Mouse (Mus musculus): ENCODE data around the gene Map2k3.

Map2k3 gene

DNA sequence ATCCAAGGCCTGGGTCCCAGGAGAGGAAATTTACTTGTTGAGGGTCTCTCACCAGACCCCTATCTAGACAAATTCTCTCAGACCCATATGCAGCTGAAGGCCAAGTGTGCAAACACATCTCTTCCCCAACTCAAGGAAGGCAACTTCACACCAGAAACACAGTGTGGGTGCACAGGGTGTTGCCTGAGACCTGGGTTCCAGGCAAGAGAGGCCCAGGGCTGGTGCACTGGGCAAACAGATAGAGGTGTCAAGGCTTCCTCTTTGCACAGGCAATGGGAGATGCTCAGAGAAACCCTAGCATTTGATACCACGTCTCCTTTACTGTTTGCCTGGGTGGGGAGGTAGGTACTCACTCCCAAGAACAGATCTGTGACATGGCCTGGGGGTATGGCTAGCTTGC lies 6.9 kb upstream of the Map2k3 start:
- DNase-seq (ENCODE audit: low read depth): no peak

DNA sequence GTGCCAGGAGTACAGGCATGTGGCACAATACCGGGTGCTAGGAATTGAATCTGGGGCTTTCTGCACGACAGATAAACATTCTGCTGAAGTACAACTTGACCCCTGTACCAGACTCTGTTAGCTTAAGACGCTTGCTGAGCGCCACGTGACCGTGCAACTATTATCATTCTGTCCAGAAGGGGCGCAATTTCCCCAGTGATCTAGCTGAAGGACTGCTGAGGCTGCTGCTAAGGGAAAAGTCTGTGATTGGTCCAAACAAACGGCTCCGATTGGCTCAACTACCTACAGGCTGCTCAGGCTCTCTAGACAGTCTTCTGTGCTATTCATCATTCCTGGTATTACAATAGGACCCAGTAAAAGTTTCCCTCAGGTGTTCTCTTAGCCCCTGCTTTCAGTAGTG lies 4.6 kb upstream of the Map2k3 start:
- DNase-seq (ENCODE audit: low read depth): peak; percentile 95

- DNase-seq (ENCODE audit: low read depth): no peak
These were observed 1.0 kb upstream of the Map2k3 start for GRCm38 (mm10) chr11:60930724-60931281.

- no peak for DNase-seq (ENCODE audit: low read depth)
These were observed 458 bp upstream of the Map2k3 start for GRCm38 (mm10) chr11:60931282-60931868.

- DNase-seq (ENCODE audit: low read depth): no peak
These were observed 729 bp downstream of the Map2k3 start for GRCm38 (mm10) chr11:60932503-60933020.

DNA sequence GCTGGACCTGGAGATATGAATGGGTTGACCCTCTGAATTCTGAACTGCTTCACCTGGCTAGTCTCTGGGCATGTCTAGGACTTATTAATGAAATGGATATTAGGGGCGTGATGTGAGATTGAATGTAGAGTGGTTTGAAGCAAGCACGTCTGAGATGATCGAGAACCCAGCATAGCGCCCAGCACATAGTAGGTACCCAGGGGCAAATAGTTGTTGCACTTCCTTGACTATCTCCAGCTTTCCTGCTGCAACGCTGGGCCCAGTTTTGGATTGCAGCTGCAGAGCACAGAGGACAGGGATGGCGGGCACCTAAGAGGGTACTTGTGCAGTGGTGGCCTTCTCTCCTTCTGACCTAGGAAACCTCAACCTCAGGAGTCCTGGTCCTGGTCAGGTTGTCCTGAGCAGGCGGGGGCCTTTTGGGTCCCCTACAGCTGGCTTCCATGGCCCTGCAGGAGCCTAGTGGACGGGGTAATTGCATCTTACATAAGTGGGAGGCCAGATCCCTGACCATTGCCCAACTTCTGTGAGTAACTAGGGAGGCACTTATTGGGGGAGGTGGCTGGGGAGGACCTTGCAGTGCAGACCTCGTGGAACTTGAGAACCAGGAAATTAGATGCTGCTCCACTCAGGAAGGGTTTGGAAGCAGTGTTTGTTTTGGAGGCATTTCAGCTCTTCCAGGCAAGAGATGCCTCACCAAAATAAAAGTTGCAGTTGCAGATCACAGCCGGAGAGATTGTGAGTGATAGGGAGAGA lies 1.5 kb downstream of the Map2k3 start:
- no peak for DNase-seq (ENCODE audit: low read depth)

DNA sequence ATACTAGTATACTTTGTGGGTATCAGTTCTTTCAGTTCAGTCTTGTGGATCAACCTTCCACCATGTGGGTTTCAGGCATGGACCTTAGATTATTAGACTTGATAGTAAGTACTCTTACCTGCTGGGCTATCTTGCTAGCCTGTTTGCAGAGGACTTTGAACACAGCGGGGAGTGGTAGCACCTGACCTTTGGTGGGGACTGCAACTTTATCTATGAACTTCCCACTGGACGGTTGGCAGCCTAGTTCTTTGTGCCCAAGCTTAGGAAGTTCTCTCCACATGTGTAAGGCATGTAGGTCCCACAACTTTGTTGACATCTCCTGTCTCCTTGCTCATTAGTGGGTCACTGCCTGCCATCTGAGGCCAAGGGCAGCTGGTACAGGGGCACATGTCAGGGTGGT lies 3.0 kb downstream of the Map2k3 start:
- no peak for DNase-seq (ENCODE audit: low read depth)

DNA sequence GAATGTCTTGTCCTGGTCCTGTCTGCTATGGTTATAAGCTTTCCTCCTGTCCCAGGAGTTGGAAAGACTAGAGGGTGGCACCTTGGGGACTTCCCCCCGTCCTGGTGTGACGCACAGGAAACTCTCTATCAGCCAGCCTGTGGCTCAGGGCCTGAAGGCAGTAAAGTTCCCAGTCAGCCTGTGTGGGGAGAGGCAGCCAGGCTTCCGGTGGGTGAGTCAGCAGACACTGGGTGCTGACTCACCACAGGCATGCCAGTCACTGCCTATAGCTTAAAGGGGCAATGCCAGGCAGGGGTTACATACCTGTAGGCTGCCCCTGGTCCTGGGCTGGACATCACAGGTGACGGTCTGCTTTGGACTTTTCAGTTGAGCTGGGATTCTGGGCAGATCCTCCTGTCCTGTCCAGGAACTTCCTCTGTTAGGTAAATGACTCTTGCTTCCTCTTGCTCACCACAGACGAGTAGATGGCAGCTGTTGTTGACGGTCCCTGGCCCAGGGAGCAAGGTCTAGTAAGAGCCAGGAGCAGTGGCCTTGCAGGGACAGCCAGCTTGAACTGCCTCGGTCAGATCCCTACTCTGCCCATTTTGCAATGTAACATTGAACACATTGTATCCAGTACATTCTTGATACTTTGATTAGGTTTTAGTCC lies 3.6 kb downstream of the Map2k3 start:
- peak; percentile 73 for DNase-seq (ENCODE audit: low read depth)

DNA sequence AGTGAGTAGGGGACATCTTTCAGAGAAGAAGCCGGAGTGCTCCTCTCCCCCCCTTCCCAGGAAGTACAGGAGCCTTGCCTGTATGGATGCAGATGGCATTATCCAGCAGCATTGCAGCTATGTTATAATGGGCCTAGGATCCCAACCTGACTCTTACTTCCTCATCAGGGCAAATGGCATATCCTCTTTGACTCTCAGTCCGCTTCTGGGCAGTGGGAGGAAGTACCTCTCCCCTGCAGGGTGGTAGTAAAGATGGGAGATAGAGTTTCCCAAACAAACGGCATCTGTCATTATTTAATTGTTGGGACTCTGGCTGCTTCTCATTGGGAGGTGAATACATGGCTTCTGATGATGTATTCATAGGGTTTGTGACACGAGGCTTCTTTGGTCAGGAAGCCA lies 4.1 kb downstream of the Map2k3 start:
- DNase-seq (ENCODE audit: low read depth): no peak

- DNase-seq (ENCODE audit: low read depth): no peak
These were observed 5.8 kb downstream of the Map2k3 start for GRCm38 (mm10) chr11:60937611-60938010.

DNA sequence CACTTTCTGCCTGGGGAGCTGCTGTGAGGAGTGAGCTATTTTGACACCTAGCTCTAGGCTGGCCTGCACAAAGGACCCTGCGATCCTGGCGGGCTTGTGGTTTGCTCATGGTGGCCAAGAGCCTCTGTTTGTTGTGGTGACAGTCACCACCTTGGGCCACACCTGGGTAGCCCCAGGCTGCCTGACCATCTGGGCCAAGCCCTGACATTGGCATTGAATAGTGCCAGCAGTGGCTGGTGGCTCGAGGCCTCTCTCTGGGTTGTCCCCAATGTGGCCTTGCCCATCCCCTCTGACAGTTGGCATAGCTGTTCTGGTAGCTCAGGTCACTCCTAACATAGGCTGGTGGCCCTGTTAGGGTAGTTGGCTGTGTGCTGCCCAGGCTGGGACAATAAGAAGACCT lies 7.7 kb downstream of the Map2k3 start:
- no peak for DNase-seq (ENCODE audit: low read depth)

GRCm38 (mm10) chr11:60940501-60940900 lies 8.7 kb downstream of the Map2k3 start:
- DNase-seq (ENCODE audit: low read depth): no peak

DNA sequence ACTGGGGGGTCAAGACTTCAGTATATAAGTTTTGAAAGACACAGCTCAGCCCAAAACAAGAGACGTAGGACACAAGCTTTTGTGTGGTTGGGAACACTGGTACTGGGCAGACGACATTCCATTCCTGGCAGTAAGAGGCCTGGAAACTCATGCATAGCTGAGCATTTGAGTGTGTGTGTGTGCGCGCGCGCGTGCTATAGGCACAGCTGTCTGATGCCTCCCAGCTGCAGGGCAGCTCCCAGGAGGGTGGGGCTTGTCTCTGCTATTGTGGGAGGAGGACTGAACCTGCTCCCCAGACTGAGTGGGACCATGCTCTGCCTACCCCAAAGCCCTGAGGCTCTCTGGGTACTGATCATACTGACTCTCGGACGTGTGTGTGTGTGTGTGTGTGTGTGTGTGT lies 9.5 kb downstream of the Map2k3 start:
- no peak for DNase-seq (ENCODE audit: low read depth)

- DNase-seq (ENCODE audit: low read depth): no peak
These were observed 10.6 kb downstream of the Map2k3 start for GRCm38 (mm10) chr11:60942263-60943015.

DNA sequence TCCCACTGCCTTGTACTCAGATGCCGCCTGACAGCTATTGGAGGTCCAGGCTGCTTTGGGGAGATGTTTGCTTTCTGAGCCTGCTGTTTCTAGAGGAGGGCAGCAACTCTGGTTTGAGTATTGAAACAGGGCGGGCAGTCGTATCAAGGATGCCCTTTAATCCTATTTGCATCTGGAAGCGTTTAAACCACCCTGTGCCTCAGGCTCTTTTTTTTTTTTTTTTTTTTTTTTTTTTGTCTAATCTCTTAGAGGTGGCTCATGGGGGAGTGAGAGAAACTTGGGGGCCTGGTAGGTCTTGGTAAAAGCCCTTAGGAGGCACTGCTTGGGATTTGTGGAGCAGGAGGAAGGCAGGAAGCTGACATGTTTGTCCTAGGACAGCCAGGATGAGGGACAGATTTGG lies 13.2 kb downstream of the Map2k3 start:
- DNase-seq (ENCODE audit: low read depth): no peak

- no peak for DNase-seq (ENCODE audit: low read depth)
These were observed 20.1 kb downstream of the Map2k3 start for GRCm38 (mm10) chr11:60951896-60952295.

DNA sequence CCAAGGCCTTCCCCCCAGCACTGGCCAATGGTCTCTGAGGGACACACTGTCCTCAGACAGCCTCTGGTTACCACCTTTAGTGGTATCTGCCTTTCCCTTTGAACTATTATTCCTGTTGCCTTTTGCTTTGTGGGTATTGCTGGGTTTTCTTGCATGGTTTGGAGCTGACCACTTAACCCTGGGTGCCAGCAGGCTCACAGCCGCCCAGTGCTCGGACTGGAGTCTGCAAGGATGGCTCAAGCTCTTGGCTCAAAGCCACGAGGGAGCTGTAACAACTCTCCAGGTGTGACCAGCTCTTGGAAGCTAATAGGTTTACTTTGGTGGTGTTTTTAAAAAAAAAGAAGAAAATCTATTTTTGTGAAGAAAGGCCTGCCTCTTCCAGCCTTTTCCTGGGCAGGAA lies 20.5 kb downstream of the Map2k3 start:
- no peak for DNase-seq (ENCODE audit: low read depth)

DNA sequence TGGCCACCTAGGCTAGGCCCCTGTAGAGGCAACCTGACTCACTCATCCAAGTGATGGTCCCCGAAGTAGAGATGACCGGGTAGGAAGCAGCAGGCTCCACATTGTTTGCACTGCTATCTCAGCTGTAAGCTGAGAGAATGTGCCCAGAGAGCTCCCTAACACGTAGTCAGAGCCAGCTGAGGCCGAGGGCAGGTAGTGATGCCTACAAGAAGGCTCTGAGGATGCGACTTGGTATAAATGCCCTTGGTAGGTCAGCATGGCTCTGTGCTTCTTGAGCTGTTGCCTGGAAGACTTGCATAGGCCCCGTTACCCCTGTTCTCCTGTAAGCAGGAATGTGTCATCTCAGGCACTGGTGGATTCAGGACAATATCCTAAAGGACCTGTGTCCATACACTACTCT lies 21.2 kb downstream of the Map2k3 start:
- DNase-seq (ENCODE audit: low read depth): no peak

DNA sequence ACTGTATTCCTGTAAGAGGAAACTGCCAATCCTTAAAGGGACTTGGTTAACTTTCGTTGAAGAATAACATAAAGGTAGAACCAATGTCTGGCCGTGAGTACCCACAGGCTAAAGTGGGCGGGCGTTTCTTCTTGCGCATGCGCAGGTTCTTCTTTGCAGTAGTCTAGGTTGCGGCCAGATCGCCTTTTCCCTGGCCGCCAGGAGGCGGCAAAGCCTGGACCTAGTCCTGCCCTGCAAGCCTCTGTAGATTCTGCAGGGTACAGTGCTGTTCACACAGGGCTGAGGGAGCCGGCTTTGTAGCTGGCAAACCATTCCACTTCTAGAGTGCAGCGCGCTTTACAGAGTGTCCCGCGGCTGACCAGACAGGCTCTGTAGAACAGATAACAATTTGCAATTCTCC lies 22.0 kb downstream of the Map2k3 start:
- peak; percentile 80 for DNase-seq (ENCODE audit: low read depth)

- no peak for DNase-seq (ENCODE audit: low read depth)
These were observed 22.6 kb downstream of the Map2k3 start for GRCm38 (mm10) chr11:60954255-60955104.

Measured in c-Kit-positive CD71-positive TER-119-negative erythroid progenitor cells, embryonic 14.5 days (primary cell).